Mouse (Mus musculus): ENCODE data around the gene Dnah8. TPM values are rescaled to one million over a fixed set of nuclear protein-coding genes. Genes with fewer than 3 reads are reported as not detected.

Dnah8 gene
- total and polyA plus RNA-seq, 2 experiments from 2014 or later = 2.1 to 5.0 TPM

GRCm38 (mm10) chr17:30678523-30678922, 54.4 kb downstream of the Dnah8 start:
- Histone ChIP-seq H3K4me1 (ENCODE audit: insufficient read depth) (no peaks in the 10 kb centered on the region), H3K9me3 (ENCODE audit: low read length) (no peaks in the 10 kb centered on the region), H3K9ac (no peak overlapping the region), H3K27me3 (ENCODE audit: insufficient read depth, low read length) (no peaks in the 10 kb centered on the region), H3K4me3 (ENCODE audit: low read depth, low read length) (no peak overlapping the region), H3K4me2 (ENCODE audit: low read depth) (no peak overlapping the region), H3K27ac (ENCODE audit: low read depth, low read length) (no peak overlapping the region), H3K36me3 (ENCODE audit: insufficient read depth) (no peaks in the 10 kb centered on the region)
- ATAC-seq (no peak), DNase-seq (no peak)
- WGBS = 96% methylated on average over 10 of the region's 10 CpGs
- no peak for TF ChIP-seq CTCF (IDR thresholded peaks at IDR 0.05; ENCODE audit: low read depth)

GRCm38 (mm10) chr17:30679612-30680011, 55.5 kb downstream of the Dnah8 start:
- Histone ChIP-seq H3K9me3 (ENCODE audit: low read length) (no peaks in the 10 kb centered on the region), H3K27ac (ENCODE audit: low read depth, low read length) (no peak overlapping the region), H3K9ac (no peak overlapping the region), H3K4me3 (ENCODE audit: low read depth, low read length) (no peak overlapping the region), H3K4me2 (ENCODE audit: low read depth) (no peak overlapping the region), H3K36me3 (ENCODE audit: insufficient read depth) (no peaks in the 10 kb centered on the region), H3K4me1 (ENCODE audit: insufficient read depth) (no peaks in the 10 kb centered on the region), H3K27me3 (ENCODE audit: insufficient read depth, low read length) (no peaks in the 10 kb centered on the region)
- DNase-seq (no peak), ATAC-seq (no peak)
- WGBS = 94% methylated on average over 4 of the region's 4 CpGs
- no peak for TF ChIP-seq CTCF (IDR thresholded peaks at IDR 0.05; ENCODE audit: low read depth)

GRCm38 (mm10) chr17:30681604-30682003, 57.5 kb downstream of the Dnah8 start:
- H3K27me3 ChIP-seq (ENCODE audit: insufficient read depth, low read length) = no peaks in the 10 kb centered on the region
- H3K9ac ChIP-seq = no peak overlapping the region
- TF ChIP-seq CTCF (IDR thresholded peaks at IDR 0.05; ENCODE audit: low read depth) = peak; percentile 64
- no peak overlapping the region for H3K4me2 ChIP-seq (ENCODE audit: low read depth)
- H3K27ac ChIP-seq (ENCODE audit: low read depth, low read length) = no peak overlapping the region
- no peak overlapping the region for H3K4me3 ChIP-seq (ENCODE audit: low read depth, low read length)
- no peaks in the 10 kb centered on the region for H3K4me1 ChIP-seq (ENCODE audit: insufficient read depth)
- ATAC-seq (no peak), DNase-seq (peak; percentile 38)
- H3K9me3 ChIP-seq (ENCODE audit: low read length) = no peaks in the 10 kb centered on the region
- WGBS = 36% methylated on average over 5 of the region's 5 CpGs
- H3K36me3 ChIP-seq (ENCODE audit: insufficient read depth) = no peaks in the 10 kb centered on the region

GRCm38 (mm10) chr17:30690181-30690580, 66.0 kb downstream of the Dnah8 start:
- no peaks in the 10 kb centered on the region for H3K4me1 ChIP-seq (ENCODE audit: insufficient read depth)

GRCm38 (mm10) chr17:30691481-30691880, 67.3 kb downstream of the Dnah8 start:
- Histone ChIP-seq H3K4me2 (ENCODE audit: low read depth) (no peak overlapping the region), H3K36me3 (ENCODE audit: insufficient read depth) (no peaks in the 10 kb centered on the region), H3K27ac (ENCODE audit: low read depth, low read length) (no peak overlapping the region), H3K9me3 (ENCODE audit: low read length) (no peaks in the 10 kb centered on the region), H3K4me1 (ENCODE audit: insufficient read depth) (no peaks in the 10 kb centered on the region), H3K4me3 (ENCODE audit: low read depth, low read length) (no peak overlapping the region), H3K27me3 (ENCODE audit: insufficient read depth, low read length) (no peaks in the 10 kb centered on the region), H3K9ac (no peak overlapping the region)
- TF ChIP-seq CTCF (IDR thresholded peaks at IDR 0.05; ENCODE audit: low read depth) = no peak
- ATAC-seq = no peak
- no peak for DNase-seq
- WGBS = 51% methylated on average over 2 of the region's 2 CpGs

More at GRCm38 (mm10) chr17:30690181-30690580, 66.0 kb downstream of the Dnah8 start:
- Histone ChIP-seq H3K4me3 (ENCODE audit: low read depth, low read length) (no peak overlapping the region), H3K27me3 (ENCODE audit: insufficient read depth, low read length) (no peaks in the 10 kb centered on the region), H3K36me3 (ENCODE audit: insufficient read depth) (no peaks in the 10 kb centered on the region), H3K27ac (ENCODE audit: low read depth, low read length) (no peak overlapping the region), H3K9me3 (ENCODE audit: low read length) (no peaks in the 10 kb centered on the region), H3K9ac (no peak overlapping the region), H3K4me2 (ENCODE audit: low read depth) (no peak overlapping the region)
- no peak for DNase-seq
- ATAC-seq = no peak
- no peak for TF ChIP-seq CTCF (IDR thresholded peaks at IDR 0.05; ENCODE audit: low read depth)
- 82% methylated on average over 8 of the region's 8 CpGs for WGBS

DNA sequence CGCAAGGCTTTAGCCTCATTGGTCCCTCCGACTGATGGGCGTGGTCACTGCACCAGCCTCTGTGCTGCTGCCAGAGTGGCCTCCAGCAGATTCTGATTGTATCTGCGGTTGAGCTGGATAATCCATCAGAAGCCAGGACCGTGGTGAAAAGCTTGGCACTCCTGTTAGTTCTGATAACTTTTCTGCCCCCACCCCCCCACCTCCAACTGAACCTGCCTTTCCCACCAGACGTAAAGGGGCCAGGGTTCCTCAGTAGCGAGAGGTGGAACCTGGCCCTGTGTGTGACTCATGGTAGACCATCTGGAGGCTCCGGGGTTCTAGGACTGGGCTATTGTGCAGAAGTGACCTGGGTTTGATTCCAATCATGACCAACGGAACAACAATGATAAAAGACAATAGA, 70.1 kb downstream of the Dnah8 start:
- no peaks in the 10 kb centered on the region for H3K27me3 ChIP-seq (ENCODE audit: insufficient read depth, low read length)
- no peak for TF ChIP-seq CTCF (IDR thresholded peaks at IDR 0.05; ENCODE audit: low read depth)
- no peak for ATAC-seq

GRCm38 (mm10) chr17:30714732-30715131, 90.6 kb downstream of the Dnah8 start:
- no peaks in the 10 kb centered on the region for H3K9me3 ChIP-seq (ENCODE audit: low read length)
- H3K27me3 ChIP-seq (ENCODE audit: insufficient read depth, low read length) = no peaks in the 10 kb centered on the region
- no peak for ATAC-seq
- DNase-seq = no peak
- H3K4me1 ChIP-seq (ENCODE audit: insufficient read depth) = no peaks in the 10 kb centered on the region
- no peak overlapping the region for H3K4me2 ChIP-seq (ENCODE audit: low read depth)
- no peak overlapping the region for H3K27ac ChIP-seq (ENCODE audit: low read depth, low read length)
- H3K36me3 ChIP-seq (ENCODE audit: insufficient read depth) = no peaks in the 10 kb centered on the region
- H3K4me3 ChIP-seq (ENCODE audit: low read depth, low read length) = no peak overlapping the region
- H3K9ac ChIP-seq = no peak overlapping the region
- TF ChIP-seq CTCF (IDR thresholded peaks at IDR 0.05; ENCODE audit: low read depth) = peak; percentile 29; the same call in 1 of the 2 replicates
- 83% methylated on average over 3 of the region's 3 CpGs for WGBS

More for the DNA sequence above, 70.1 kb downstream of the Dnah8 start:
- Histone ChIP-seq H3K4me1 (ENCODE audit: insufficient read depth) (no peaks in the 10 kb centered on the region), H3K36me3 (ENCODE audit: insufficient read depth) (no peaks in the 10 kb centered on the region), H3K9ac (no peak overlapping the region), H3K4me2 (ENCODE audit: low read depth) (no peak overlapping the region), H3K27ac (ENCODE audit: low read depth, low read length) (no peak overlapping the region), H3K9me3 (ENCODE audit: low read length) (no peaks in the 10 kb centered on the region), H3K4me3 (ENCODE audit: low read depth, low read length) (no peak overlapping the region)
- no peak for DNase-seq
- 86% methylated on average over 9 of the region's 9 CpGs for WGBS

Measured in forebrain, postnatal 0 days (tissue).